Mouse (Mus musculus) erythroblast, adult 5-6 weeks (primary cell): Measurements from ENCODE around the gene Akr1c12. TPM values are rescaled to one million over a fixed set of nuclear protein-coding genes. Genes with fewer than 3 reads are reported as not detected.

Experiments used
- total RNA-seq, 2 experiments: library from RNA; stranded (forward) in 1 of 2; stranded (reverse) in 1 of 2; fragments of 150-400 nt in 1 of 2; fragments of 200-764, 138-1000 nt in 1 of 2; gene quantifications; 2 replicates each; pipeline versions ENCODE4 v1.2.3 to v1.2.4; 2015 to 2017; ENCODE audit warnings: low replicate concordance in 2 of 2

Akr1c12 gene
- total RNA-seq, 2 experiments from 2014 or later: 1.2 TPM; not detected in 1

Other genes with a start within 250 kb of the Akr1c12 start
- gene Akr1c14, start 230.4 kb downstream of the Akr1c12 start, total RNA-seq (2015; ENCODE audit: low replicate concordance): not detected in 2 replicates
- not detected in 2 replicates for gene Akr1c14, start 230.4 kb downstream of the Akr1c12 start, total RNA-seq (2017; ENCODE audit: low replicate concordance)
- not detected in 2 replicates for gene Akr1c18, start 128.8 kb downstream of the Akr1c12 start, total RNA-seq (2015; ENCODE audit: low replicate concordance)
- not detected in 2 replicates for gene Akr1c18, start 128.8 kb downstream of the Akr1c12 start, total RNA-seq (2017; ENCODE audit: low replicate concordance)
- 2.7 and 12.1 TPM in 2 replicates for gene Akr1c13, start 88.3 kb downstream of the Akr1c12 start, total RNA-seq (2015; ENCODE audit: low replicate concordance)
- 2.7 and 3.3 TPM in 2 replicates for gene Akr1c13, start 88.3 kb downstream of the Akr1c12 start, total RNA-seq (2017; ENCODE audit: low replicate concordance)
- gene Akr1c19, start 50.7 kb downstream of the Akr1c12 start, total RNA-seq (2015; ENCODE audit: low replicate concordance): not detected in 2 replicates
- gene Akr1c19, start 50.7 kb downstream of the Akr1c12 start, total RNA-seq (2017; ENCODE audit: low replicate concordance): not detected in 2 replicates
- gene Akr1c6, start 154.9 kb upstream of the Akr1c12 start, total RNA-seq (2015; ENCODE audit: low replicate concordance): not detected in 2 replicates
- not detected in 2 replicates for gene Akr1c6, start 154.9 kb upstream of the Akr1c12 start, total RNA-seq (2017; ENCODE audit: low replicate concordance)
- gene Akr1c20, start 243.9 kb upstream of the Akr1c12 start, total RNA-seq (2015; ENCODE audit: low replicate concordance): not detected in 2 replicates
- gene Akr1c20, start 243.9 kb upstream of the Akr1c12 start, total RNA-seq (2017; ENCODE audit: low replicate concordance): not detected in 2 replicates